Mouse (Mus musculus): Measurements from ENCODE around the gene Abca14. TPM values are rescaled to one million over a fixed set of nuclear protein-coding genes. Genes with fewer than 3 reads are reported as not detected.
A peak's percentile ranks its signal among the peaks of the same experiment; 100 is the strongest.

The Abca14 gene
- polyA plus RNA-seq, 1 experiment from 2014 or later: not detected

DNA sequence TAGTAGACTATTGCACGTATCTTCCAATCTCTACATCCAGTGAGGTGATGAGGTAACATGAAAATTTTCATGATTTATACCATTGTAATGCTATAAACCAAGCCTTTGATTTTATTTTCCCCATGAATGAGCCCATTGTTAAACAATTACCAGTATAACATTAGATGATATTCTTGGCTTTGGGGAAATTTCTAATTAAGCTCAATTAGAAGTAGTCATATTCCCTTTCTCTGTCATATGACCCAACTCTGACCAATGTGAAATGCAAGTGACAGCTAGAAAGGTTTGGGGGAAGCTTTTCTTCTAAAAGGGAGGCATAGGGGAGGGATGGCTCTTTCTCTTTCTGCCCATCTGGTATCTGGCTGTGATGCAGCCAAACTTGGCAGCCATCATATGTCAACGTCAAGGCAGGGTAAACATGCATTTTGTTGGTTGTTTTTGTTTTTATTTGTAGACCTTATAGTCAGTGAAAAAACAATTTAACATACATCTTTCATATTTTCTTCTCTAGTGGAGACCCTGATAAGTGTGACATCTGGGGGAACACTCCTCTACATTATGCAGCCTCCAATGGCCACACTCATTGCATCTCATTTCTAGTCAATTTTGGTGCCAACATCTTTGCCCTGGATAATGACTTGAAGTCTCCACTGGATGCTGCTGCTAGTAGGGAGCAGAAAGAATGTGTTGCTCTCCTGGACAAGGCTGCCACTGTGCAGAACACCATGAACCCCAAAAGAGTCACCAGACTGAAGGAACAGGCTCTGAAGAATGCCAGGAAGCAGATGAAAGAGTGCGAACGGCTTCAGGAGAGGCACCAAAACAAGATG lies 22.1 kb upstream of the Abca14 start:
- H3K9me3 ChIP-seq: no peaks in the 10 kb centered on the region
- H3K4me1 ChIP-seq (replicated peaks): 0 out of 2 replicates have a peak, but pooled peaks cover 2% of the 10 kb centered on the region
- WGBS: 90% methylated on average over 4 of the region's 4 CpGs
- no peak overlapping the region for H3K4me2 ChIP-seq (replicated peaks)
- H3K4me3 ChIP-seq (replicated peaks): no peak overlapping the region
- no peaks in the 10 kb centered on the region for H3K36me3 ChIP-seq
- H3K27ac ChIP-seq: no peak overlapping the region
- H3K9ac ChIP-seq (replicated peaks): no peak overlapping the region
- no peaks in the 10 kb centered on the region for H3K27me3 ChIP-seq
- no peak for ATAC-seq

GRCm38 (mm10) chr7:120182891-120183290 lies 20.9 kb upstream of the Abca14 start:
- Histone ChIP-seq H3K4me3 (replicated peaks) (no peak overlapping the region), H3K36me3 (no peaks in the 10 kb centered on the region), H3K27ac (no peak overlapping the region), H3K4me1 (replicated peaks) (0 out of 2 replicates have a peak, but pooled peaks cover 2% of the 10 kb centered on the region), H3K9me3 (no peaks in the 10 kb centered on the region), H3K9ac (replicated peaks) (no peak overlapping the region), H3K27me3 (no peaks in the 10 kb centered on the region), H3K4me2 (replicated peaks) (no peak overlapping the region)
- ATAC-seq: no peak

GRCm38 (mm10) chr7:120188946-120189345 lies 14.8 kb upstream of the Abca14 start:
- no peak overlapping the region for H3K4me2 ChIP-seq (replicated peaks)
- H3K36me3 ChIP-seq: no peaks in the 10 kb centered on the region
- H3K27ac ChIP-seq: no peak overlapping the region
- ATAC-seq: no peak
- no peak overlapping the region for H3K9ac ChIP-seq (replicated peaks)
- 89% methylated on average over 5 of the region's 5 CpGs for WGBS
- no peaks in the 10 kb centered on the region for H3K4me1 ChIP-seq (replicated peaks)
- no peaks in the 10 kb centered on the region for H3K27me3 ChIP-seq
- no peak overlapping the region for H3K4me3 ChIP-seq (replicated peaks)
- no peaks in the 10 kb centered on the region for H3K9me3 ChIP-seq

GRCm38 (mm10) chr7:120189369-120190149 lies 14.2 kb upstream of the Abca14 start:
- Histone ChIP-seq H3K9me3 (no peaks in the 10 kb centered on the region), H3K4me1 (replicated peaks) (no peaks in the 10 kb centered on the region), H3K27me3 (no peaks in the 10 kb centered on the region), H3K4me2 (replicated peaks) (no peak overlapping the region), H3K9ac (replicated peaks) (no peak overlapping the region), H3K27ac (no peak overlapping the region), H3K4me3 (replicated peaks) (no peak overlapping the region), H3K36me3 (no peaks in the 10 kb centered on the region)
- WGBS: 80% methylated on average over 8 of the region's 8 CpGs
- no peak for ATAC-seq

DNA sequence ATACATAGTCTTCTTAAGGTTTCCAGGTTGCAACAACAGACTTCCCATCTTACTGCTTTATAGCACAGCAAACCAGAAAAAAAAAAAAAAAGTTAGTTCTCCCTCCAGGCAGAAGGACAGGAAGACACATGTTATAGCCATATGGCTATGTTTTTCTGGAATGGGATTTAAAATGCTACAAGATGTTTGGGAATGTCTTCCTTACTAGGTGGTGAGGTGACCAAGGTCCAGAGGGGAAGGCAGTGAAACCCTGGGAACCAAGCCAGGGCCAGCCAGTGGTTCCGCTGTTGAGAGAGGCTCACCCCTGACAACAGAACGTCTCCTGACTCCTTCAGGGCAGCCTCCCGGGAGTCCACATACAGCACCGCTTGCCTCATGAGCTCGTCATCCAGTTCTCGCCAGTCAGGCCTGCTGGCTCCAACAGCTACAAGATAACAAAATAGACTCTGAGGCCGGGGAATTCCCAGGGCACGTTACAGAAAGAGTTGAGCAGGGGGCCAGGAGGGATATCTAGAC lies 13.6 kb upstream of the Abca14 start:
- Histone ChIP-seq H3K27ac (no peak overlapping the region), H3K4me2 (replicated peaks) (no peak overlapping the region), H3K9ac (replicated peaks) (no peak overlapping the region), H3K4me3 (replicated peaks) (no peak overlapping the region), H3K36me3 (no peaks in the 10 kb centered on the region), H3K27me3 (no peaks in the 10 kb centered on the region), H3K4me1 (replicated peaks) (no peaks in the 10 kb centered on the region), H3K9me3 (no peaks in the 10 kb centered on the region)
- 71% methylated on average over 8 of the region's 8 CpGs for WGBS
- no peak for ATAC-seq

DNA sequence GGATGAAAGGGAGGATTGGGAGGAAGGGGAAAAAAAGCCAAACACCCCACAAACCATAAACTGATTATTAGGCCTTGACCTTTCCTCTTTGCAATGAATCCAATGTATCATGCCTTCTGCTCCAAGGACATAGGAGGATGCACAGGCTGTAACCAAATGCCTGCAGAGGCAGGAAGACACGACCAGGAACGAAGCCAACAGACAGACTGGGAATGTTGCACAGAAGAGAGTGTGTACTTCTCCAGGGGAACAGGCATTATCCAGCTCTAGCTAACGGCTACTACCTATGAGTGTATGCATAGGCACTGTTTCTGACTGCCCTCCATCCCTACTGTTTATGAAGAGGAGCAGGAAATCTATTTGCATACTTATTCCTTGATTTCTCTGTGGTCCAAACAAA lies 11.6 kb upstream of the Abca14 start:
- no peak overlapping the region for H3K9ac ChIP-seq (replicated peaks)
- H3K27me3 ChIP-seq: no peaks in the 10 kb centered on the region
- no peaks in the 10 kb centered on the region for H3K36me3 ChIP-seq
- no peak overlapping the region for H3K4me3 ChIP-seq (replicated peaks)
- ATAC-seq: no peak
- H3K9me3 ChIP-seq: no peaks in the 10 kb centered on the region
- 76% methylated on average over 3 of the region's 3 CpGs for WGBS
- H3K4me1 ChIP-seq (replicated peaks): no peaks in the 10 kb centered on the region
- H3K4me2 ChIP-seq (replicated peaks): no peak overlapping the region
- no peak overlapping the region for H3K27ac ChIP-seq

DNA sequence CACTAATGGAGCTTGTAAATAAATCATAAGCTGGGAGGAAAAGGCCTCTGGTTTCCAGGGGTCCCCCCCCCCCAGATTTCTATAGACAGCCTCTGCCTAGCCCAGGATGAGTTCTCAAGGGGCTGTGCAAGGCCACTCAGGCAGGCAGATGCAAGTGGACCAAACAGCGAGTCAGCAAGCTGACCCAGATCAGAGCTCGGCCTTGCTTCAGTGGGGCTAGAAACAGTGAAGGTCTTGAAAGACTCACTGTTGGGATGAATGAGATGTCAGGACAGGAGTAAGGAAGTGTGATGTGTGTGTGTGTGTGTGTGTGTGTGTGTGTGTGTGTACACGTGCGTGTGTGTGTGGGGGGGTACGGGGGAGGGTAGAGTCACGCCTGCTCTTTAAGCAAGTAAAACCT lies 10.9 kb upstream of the Abca14 start:
- Histone ChIP-seq H3K4me2 (replicated peaks) (no peak overlapping the region), H3K4me3 (replicated peaks) (no peak overlapping the region), H3K9me3 (no peaks in the 10 kb centered on the region)

DNA sequence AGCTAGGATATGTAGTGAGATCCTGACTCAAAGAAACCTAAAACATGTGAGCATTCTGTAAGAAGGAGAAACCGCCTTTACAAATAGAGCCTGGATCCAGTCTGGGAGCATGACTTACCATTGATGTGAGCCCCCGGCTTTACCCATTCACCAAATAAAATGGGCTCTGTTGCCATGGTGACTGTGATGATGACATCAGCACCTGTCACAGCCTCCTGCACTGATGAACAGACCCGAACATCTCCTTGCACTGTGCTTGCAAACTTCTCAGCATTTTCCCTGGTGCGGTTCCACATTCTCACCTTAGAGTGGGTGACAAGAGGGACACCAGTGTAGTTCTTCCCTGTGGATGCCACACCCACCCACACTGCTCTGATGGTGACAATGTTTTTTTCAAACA lies 8.6 kb upstream of the Abca14 start:
- no peaks in the 10 kb centered on the region for H3K36me3 ChIP-seq
- no peak overlapping the region for H3K27ac ChIP-seq
- H3K9ac ChIP-seq (replicated peaks): no peak overlapping the region
- no peaks in the 10 kb centered on the region for H3K4me1 ChIP-seq (replicated peaks)
- 44% methylated on average over 4 of the region's 4 CpGs for WGBS
- H3K27me3 ChIP-seq: peaks cover 10% of the 10 kb centered on the region
- 0 out of 2 replicates have a peak, but pooled peaks have one; percentile 45 for ATAC-seq
- H3K4me3 ChIP-seq (replicated peaks): no peak overlapping the region
- no peaks in the 10 kb centered on the region for H3K9me3 ChIP-seq
- H3K4me2 ChIP-seq (replicated peaks): no peak overlapping the region

More for the DNA sequence above, 10.9 kb upstream of the Abca14 start:
- Histone ChIP-seq H3K27me3 (no peaks in the 10 kb centered on the region), H3K9ac (replicated peaks) (no peak overlapping the region), H3K4me1 (replicated peaks) (no peaks in the 10 kb centered on the region), H3K27ac (no peak overlapping the region), H3K36me3 (no peaks in the 10 kb centered on the region)
- no peak for ATAC-seq
- 82% methylated on average over 6 of the region's 6 CpGs for WGBS

GRCm38 (mm10) chr7:120201231-120201744 lies 2.5 kb upstream of the Abca14 start:
- Histone ChIP-seq H3K9me3 (no peaks in the 10 kb centered on the region), H3K27me3 (peaks cover 47% of the 10 kb centered on the region), H3K4me1 (replicated peaks) (peaks cover 18% of the 10 kb centered on the region), H3K36me3 (no peaks in the 10 kb centered on the region), H3K4me3 (replicated peaks) (peak overlapping the region; percentile 37), H3K27ac (no peak overlapping the region), H3K9ac (replicated peaks) (no peak overlapping the region), H3K4me2 (replicated peaks) (peak overlapping the region; percentile 53)
- ATAC-seq: no peak
- WGBS: 1% methylated on average over 13 of the region's 14 CpGs

GRCm38 (mm10) chr7:120201771-120202170 lies 2.0 kb upstream of the Abca14 start, which contains the start of gene Crym:
Crym (minus strand) TSS chr7:120202111.
- H3K9me3 ChIP-seq: no peaks in the 10 kb centered on the region
- no peaks in the 10 kb centered on the region for H3K36me3 ChIP-seq
- no peak within 1 kb of the TSS for H3K9ac ChIP-seq (replicated peaks)
- H3K4me1 ChIP-seq (replicated peaks): peaks cover 18% of the 10 kb centered on the region
- peaks cover 47% of the 10 kb centered on the region for H3K27me3 ChIP-seq
- H3K4me2 ChIP-seq (replicated peaks): peak within 1 kb of the TSS; percentile 53
- WGBS: 4% methylated on average over 26 of the region's 26 CpGs
- H3K27ac ChIP-seq: no peak within 1 kb of the TSS
- ATAC-seq: no peak
- H3K4me3 ChIP-seq (replicated peaks): peak within 1 kb of the TSS; percentile 37

- Histone ChIP-seq H3K36me3 (no peaks in the 10 kb centered on the region), H3K4me3 (replicated peaks) (no peak overlapping the region)
Measured at GRCm38 (mm10) chr7:120205989-120206388, 2.2 kb downstream of the Abca14 start.

GRCm38 (mm10) chr7:120228541-120228940 lies 24.8 kb downstream of the Abca14 start:
- no peak overlapping the region for H3K4me2 ChIP-seq (replicated peaks)
- H3K9ac ChIP-seq (replicated peaks): no peak overlapping the region
- no peaks in the 10 kb centered on the region for H3K4me1 ChIP-seq (replicated peaks)
- H3K27ac ChIP-seq: no peak overlapping the region
- no peaks in the 10 kb centered on the region for H3K27me3 ChIP-seq
- H3K9me3 ChIP-seq: no peaks in the 10 kb centered on the region
- no peak for ATAC-seq
- no peak overlapping the region for H3K4me3 ChIP-seq (replicated peaks)
- no peaks in the 10 kb centered on the region for H3K36me3 ChIP-seq

More at GRCm38 (mm10) chr7:120205989-120206388, 2.2 kb downstream of the Abca14 start:
- 69% methylated on average over 9 of the region's 9 CpGs for whole genome bisulfite sequencing
- H3K9me3 ChIP-seq: no peaks in the 10 kb centered on the region
- no peak overlapping the region for H3K9ac ChIP-seq (replicated peaks)
- peaks cover 29% of the 10 kb centered on the region for H3K27me3 ChIP-seq
- H3K27ac ChIP-seq: no peak overlapping the region
- no peak overlapping the region for H3K4me2 ChIP-seq (replicated peaks)
- H3K4me1 ChIP-seq (replicated peaks): peaks cover 14% of the 10 kb centered on the region
- ATAC-seq: no peak

All from midbrain, embryonic 13.5 days (tissue).